Mouse (Mus musculus): Measurements from ENCODE around the gene Plce1.

The Plce1 gene

GRCm38 (mm10) chr19:38589466-38589865 lies 108.6 kb downstream of the Plce1 start:
- no peak for DNase-seq (ENCODE audit: low read depth)

DNA sequence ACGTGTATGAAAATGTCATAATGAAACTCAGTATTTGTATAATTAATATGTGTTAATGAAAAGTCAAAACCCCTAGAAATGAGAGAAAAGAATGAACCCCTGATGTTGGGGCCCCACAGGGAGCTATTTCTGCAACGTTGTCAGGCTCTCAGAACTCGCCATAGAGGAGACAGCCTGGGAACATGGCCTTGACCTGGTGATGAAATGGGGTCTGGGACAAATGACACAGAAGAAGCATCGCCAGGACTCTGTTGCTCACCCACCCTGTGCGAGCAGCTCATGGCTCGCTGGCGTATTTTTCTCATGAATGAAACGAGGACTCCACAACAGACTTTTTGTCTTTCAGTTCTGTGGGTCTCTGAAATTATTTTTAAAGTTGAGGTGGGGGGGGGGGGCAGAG lies 109.0 kb downstream of the Plce1 start:
- DNase-seq (ENCODE audit: low read depth): no peak

DNA sequence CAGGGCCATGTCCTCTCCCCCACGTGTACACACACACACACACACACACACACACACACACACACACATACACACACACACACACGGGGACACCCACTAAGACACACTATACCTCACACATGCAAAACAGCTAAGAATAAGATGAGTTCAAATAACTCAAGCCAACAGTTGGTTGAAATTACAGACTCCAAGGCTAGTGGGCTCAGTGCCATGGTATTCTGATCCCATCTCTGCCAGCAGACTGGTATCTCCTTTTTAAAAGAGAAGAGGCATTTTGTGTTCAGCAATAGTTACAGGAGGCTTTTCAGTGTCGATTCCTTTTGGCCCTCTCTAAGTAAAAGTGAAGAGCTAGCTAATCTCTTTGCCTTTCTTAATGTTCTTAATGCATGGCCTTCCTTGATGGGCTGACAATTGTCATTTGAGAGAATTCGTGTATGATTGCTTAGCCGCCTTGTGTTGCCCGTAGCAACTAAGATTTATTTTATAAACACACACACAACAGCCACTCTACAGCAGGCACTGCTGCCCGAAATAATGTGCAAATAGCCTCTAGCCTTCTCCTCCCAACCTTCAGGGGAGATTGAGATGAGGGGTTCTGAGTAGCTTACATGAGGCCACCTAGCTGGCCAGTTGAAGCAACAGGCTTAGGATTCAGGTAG lies 111.8 kb downstream of the Plce1 start:
- no peak for DNase-seq (ENCODE audit: low read depth)

DNA sequence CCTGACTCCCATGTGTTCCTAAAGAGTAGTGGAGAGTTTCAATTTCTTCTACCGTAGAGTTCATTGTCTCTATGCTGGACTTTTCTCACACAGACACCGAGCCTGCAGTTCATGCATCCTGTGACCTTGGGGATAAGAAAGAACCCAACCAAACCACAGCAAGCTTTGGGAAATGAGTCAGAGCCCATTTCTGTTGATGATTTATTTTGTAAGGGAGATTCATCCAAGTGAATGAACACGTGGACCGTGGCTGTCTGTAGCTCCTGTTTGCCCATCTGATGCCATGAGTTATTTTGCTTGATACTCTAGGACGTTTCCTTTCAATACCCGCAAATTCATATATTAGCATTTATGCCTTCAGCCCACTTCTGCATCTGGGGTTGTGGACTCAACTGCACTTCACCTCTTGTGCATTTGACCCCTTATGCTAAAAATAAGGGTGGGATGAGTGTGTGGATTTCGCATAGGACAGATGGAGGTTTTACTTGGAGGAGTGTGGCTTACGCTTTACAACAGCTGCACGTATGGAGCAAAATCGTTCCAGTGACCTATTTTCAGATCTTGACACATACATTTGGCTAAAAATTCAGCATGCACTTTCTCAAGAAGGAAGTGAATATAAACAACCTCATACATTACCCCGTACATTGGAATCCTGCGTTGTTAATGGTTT lies 112.5 kb downstream of the Plce1 start:
- DNase-seq (ENCODE audit: low read depth): no peak

- no peak for DNase-seq (ENCODE audit: low read depth)
These were observed 115.2 kb downstream of the Plce1 start for GRCm38 (mm10) chr19:38596096-38596495.

DNA sequence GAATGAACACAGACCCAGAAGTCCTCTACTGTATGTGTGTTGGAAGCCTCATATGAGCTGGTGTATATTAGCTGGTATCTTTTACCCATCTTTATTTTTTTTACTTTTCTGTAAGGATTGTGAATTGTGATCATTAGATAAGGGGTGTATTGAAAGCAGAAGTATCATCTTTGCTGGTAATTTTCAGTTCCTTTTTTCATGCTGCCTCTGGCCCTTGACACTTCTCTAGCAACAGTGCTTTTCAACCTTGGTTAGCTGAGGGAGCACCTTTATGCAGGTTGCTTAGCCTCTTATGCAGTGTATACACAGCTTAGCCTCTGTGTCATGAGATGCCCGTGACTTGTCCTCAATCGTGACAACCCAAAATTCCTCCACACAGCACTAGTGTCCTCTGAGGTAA lies 116.5 kb downstream of the Plce1 start:
- peak; percentile 2 for DNase-seq (ENCODE audit: low read depth)

GRCm38 (mm10) chr19:38599001-38599400 lies 118.1 kb downstream of the Plce1 start:
- no peak for DNase-seq (ENCODE audit: low read depth)

DNA sequence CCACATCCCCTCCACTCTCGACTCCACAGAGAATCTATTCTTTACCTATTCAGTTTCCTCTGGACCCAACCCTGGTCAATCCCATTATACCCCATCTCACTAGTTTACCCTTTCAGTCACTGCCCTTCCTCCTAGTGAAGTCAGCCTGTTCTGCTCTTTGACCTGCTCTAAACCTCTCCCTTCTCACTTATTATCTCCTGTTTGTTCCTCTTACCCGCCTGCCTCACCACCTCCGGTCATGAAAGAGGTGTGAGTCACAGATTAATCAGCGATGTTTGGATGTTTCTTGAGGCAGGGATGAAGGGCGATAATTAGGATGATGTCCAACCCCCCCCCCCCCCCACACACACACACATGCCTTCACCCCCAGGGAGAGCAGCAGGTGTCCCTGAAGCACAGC lies 120.2 kb downstream of the Plce1 start:
- DNase-seq (ENCODE audit: low read depth): no peak

DNA sequence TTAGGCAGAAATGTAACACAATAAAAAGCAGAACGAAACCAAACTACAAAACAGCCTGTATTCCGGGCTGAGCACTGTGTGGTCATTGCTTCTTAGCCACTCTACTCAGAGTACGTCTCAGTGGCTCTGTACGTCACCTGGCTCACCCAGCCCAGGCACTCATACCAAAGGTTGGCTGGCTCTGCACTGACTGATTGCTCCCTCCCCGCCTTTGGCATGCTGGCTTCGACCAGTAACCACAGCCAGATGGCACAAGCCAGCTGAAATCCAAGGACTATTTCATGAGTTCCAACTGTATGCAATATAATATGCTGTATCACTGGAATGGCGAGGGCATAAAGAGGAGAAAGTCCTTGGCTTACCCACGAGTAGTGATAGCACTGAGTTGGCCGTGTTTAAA lies 121.9 kb downstream of the Plce1 start:
- DNase-seq (ENCODE audit: low read depth): no peak

DNA sequence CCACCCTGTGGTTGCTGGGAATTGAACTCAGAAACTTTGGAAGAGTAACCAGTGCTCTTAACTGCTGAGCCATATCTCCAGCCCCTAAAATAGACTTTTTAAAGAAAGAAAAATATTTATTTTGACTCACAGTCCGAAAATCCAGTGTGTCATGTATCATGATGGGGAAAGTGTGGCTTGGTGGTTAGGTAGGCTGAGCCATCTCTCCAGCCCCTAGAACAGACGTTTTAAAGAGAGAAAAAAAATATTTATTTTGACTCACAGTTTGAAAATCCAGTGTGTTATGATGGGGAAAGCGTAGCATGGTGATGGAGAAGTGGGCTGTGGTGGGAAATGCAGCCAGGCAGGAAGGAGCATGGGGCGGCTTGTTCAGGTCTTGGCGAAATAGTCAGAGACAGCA lies 126.3 kb downstream of the Plce1 start:
- no peak for DNase-seq (ENCODE audit: low read depth)

DNA sequence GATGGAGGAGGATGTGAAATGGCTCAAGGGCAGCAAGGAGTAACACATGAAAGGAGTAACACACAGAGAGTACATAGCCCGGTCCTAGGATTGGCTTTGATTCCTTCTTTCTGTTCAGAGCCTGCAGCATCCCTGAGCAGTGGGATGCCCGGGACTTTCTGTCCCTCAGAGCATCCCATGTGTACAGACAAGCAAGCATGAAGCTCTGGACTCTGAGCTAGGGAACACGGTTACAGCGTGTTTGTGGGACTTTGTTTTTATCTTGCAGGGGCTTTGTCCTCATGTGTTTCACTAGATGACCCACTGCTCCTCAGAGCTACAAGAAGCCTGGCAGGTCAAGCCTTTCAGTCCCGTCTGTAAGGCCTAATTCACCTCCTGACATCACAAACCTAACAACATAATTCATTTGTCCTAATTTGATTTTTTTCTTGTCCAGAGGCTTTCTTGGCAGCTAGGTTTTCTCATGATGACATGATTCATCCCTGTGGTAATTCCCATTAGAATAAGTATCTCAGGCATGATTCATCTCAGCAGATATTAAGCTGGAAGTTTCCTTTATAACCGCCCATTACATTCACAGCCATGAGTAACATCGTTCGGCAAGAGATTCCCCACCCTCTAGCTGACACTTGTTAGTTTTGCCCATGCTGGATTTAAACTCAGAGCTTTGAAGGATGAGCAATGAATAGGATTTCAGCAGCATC lies 128.2 kb downstream of the Plce1 start:
- no peak for DNase-seq (ENCODE audit: low read depth)

GRCm38 (mm10) chr19:38610291-38610690 lies 129.4 kb downstream of the Plce1 start:
- no peak for DNase-seq (ENCODE audit: low read depth)

DNA sequence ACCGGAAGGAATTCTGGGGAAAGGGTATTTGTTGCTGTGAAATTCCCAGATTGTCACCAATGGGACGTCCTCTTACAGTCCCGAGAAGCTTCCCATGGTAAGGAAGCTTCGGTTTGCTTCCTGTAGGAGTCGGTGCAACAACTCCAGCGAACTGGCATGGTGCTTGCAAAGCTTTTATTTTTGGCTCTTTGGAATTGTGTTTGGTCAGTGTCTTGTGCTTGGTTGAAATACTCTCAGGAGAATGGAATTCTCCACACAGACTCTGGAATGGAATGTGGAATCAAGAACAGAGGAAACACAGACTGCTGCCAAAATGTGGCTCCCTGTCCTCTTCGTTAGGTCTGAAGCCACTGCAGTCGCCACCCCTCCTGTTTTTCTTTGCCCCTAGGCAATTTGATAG lies 129.9 kb downstream of the Plce1 start:
- no peak for DNase-seq (ENCODE audit: low read depth)

DNA sequence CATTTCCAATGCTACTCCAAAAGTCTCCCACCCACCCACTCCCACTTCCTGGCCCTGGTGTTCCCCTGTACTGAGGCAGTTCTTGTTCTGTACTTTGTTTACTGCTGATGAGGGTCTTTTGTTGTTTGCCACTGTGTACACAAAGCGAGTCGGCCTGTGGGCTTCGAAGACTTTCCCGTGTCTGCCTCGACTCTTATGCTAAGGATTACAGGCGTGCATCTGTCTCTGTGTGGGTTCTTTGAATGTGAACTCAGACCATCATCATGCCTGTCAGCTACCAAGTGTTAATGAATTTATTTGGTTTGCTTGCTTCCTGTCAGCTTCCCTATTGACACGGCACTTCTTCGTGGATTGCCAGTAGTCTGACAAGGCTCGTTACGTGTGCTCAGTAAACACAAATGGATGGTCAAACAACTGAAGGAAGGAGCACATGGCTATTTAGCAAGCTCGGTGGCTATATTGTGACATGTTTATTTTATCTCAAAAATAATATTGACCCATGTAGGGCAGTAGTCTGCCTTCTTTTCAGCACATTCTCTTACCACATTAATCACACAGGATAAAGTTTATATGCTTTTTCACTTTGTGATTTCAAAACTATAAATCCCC lies 133.3 kb downstream of the Plce1 start:
- DNase-seq (ENCODE audit: low read depth): no peak

- no peak for DNase-seq (ENCODE audit: low read depth)
These were observed 134.4 kb downstream of the Plce1 start for GRCm38 (mm10) chr19:38615356-38615755.

- DNase-seq (ENCODE audit: low read depth): no peak
These were observed 139.2 kb downstream of the Plce1 start for GRCm38 (mm10) chr19:38620134-38620533.

GRCm38 (mm10) chr19:38621546-38621945 lies 140.6 kb downstream of the Plce1 start:
- no peak for DNase-seq (ENCODE audit: low read depth)

- no peak for DNase-seq (ENCODE audit: low read depth)
These were observed 145.5 kb downstream of the Plce1 start for GRCm38 (mm10) chr19:38626246-38627015.

GRCm38 (mm10) chr19:38627075-38627768 lies 146.3 kb downstream of the Plce1 start:
- no peak for DNase-seq (ENCODE audit: low read depth)

- DNase-seq (ENCODE audit: low read depth): no peak
These were observed 151.3 kb downstream of the Plce1 start for GRCm38 (mm10) chr19:38632251-38632650.

DNA sequence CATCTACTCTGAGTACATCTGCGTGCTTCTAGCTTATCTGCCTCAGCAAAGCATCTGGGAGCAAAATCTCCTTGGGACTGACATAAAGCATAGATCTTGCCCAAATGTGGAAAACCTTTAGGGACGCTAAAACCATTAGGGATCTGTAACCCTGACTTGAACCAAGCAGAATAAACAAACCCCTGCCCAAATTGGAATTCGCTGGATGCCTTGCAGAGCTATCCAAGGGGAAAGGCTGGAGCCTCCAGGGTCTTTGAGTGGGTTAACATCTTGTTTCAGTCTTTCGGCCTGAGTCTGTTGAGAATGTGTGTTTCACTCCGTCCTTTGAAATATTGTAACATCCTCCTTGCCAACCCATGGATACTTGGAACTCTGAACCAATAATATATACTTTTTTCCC lies 152.4 kb downstream of the Plce1 start:
- no peak for DNase-seq (ENCODE audit: low read depth)

- no peak for DNase-seq (ENCODE audit: low read depth)
These were observed 158.1 kb downstream of the Plce1 start for GRCm38 (mm10) chr19:38639050-38639449.
